Mouse (Mus musculus) embryo, embryonic 11 days (tissue): ENCODE measurements around the gene Fgfr2.

Source experiments
- DNase-seq: peaks from one replicate; pipeline ENCODE4 v3.0.0-alpha.2; 2015

Fgfr2 gene

GRCm38 (mm10) chr7:132344606-132345005 lies 778.5 kb downstream of the Fgfr2 start:
- DNase-seq, result no peak

DNA sequence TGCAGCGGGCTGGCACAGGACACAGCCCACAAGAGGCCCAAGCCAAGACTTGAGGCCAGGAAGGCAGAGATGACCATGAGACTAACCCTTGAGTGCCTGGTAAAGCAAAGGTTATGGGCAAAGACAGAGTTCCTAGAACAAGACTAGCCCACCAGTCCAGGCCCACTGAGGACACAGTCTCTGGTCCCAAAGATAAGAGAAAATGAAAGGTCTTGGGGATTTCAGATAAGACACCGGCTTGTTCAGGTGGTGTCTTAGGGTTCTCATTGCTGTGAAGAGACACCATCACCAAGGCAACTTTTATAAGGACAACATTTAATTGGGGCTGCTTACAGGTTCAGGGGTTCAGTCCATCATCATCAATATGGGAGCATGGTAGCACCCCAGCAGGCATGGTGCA lies 779.2 kb downstream of the Fgfr2 start:
- no peak for DNase-seq

DNA sequence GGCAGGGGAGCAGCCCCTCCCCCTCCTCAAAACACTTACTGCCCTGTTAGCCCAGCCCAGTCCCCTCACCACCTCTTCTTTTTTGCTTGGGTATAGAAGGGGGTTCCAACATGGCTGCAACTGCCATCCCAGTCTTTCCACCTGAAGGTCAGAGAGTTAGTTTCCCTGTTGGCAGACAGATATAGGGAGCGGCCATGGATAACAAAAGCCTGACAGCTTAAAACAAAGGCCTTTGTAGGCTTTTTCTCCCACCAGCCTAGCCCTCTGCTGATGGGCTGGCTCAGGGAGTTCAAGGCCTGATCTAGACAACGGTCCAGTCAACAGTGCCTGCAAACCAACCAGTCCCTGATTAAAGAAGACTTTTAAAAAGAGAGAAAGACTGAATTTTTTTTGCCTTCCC lies 780.0 kb downstream of the Fgfr2 start:
- no peak for DNase-seq

GRCm38 (mm10) chr7:132339041-132339839 lies 783.9 kb downstream of the Fgfr2 start:
- DNase-seq, result no peak

DNA sequence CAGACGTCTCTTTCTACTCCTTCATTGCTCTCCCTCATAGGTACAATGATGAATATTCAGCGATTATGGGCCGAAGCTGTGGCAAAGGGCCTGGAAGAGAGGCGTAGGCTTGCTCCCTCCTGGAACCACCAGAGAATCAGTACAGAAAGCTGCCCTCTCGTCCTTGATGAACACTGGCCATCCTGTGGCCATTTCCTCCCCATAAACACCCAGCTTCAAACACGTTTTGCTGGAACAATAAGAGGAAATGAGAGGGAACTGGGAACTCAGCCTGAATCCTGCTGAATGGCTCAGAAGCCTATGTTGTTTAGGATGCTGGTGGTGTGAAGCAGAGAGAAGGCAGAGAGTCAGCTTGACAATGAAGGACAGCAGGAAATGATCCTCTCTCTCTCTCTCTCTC lies 784.8 kb downstream of the Fgfr2 start:
- no peak for DNase-seq

GRCm38 (mm10) chr7:132337268-132337917 lies 785.8 kb downstream of the Fgfr2 start:
- no peak for DNase-seq

- DNase-seq, result no peak
Measured at GRCm38 (mm10) chr7:132336781-132337180, 786.4 kb downstream of the Fgfr2 start.

DNA sequence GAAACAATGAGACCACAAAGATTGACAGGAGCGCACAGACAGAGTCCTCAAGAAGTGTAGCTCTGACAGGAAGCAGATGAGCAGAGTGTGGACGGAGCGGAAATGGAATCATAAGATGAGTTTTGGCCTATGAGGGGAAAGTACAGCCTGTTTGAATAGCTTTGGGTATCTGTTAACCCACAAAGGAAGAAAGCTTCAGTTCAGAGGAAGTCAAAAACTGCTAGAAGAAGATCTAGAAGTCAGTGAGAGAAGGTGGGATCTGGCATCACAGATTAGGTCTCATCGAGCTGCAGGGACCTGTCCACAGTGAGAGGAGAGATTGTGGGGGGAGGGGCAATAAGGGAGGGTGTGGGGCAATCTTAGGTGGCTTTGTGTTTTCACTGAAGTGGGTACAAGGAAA lies 787.8 kb downstream of the Fgfr2 start:
- no peak for DNase-seq

DNA sequence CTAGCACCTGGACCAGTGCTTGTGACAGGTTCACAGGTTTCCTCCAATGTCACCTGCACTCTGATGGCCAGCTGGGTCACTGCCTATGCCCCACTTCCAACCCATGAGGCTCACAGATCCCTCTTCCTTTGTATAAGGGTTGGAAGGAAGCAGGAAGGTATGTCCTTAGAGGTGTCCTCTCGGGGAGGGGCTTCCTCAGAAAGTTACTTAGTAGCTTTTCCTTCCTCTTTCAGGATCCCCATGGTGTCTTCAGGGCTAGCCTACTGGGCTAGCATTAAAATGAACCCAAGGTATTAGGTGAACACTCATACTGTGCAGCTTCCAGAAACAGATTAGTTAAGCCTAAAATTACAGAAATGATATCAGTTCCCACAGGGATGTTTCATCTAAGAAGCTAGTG lies 790.1 kb downstream of the Fgfr2 start:
- DNase-seq, result no peak

DNA sequence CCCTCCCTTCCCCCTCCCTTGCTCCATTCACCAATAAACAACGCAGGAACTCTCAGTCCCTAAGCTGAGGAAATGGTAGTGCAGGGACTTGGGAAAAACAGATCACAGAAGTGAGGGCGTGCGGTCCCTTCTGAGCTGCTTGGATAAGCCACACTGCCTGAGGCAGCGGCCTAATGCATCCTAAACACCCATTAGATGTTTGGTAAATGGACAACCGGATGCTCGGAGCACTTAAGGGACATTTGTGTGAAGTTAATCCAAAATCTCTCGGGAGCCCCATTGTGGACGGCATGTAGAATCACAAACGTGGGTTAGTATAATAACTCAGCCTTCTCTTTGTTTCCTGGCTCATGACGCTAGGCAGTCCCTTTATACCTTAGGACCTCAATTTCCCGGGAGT lies 791.0 kb downstream of the Fgfr2 start:
- DNase-seq, result no peak

DNA sequence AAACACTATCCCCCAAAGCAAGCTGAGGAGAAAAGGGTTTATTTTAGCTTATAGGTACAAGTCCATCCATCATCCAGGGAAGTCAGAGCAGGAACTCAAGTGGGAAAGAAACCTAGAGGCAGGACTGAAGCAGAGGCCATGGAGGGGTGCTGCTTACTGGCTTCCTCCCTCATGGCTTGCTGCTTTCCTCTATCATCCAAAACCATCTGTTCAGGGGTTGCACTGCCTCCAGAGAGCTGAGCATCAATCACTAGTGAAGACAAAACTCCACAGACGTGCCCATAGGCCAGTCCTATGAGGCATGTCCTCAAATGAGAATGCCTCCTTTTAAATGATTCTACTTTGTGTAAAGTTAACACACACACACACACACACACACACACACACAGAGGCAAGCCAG lies 793.0 kb downstream of the Fgfr2 start:
- no peak for DNase-seq

DNA sequence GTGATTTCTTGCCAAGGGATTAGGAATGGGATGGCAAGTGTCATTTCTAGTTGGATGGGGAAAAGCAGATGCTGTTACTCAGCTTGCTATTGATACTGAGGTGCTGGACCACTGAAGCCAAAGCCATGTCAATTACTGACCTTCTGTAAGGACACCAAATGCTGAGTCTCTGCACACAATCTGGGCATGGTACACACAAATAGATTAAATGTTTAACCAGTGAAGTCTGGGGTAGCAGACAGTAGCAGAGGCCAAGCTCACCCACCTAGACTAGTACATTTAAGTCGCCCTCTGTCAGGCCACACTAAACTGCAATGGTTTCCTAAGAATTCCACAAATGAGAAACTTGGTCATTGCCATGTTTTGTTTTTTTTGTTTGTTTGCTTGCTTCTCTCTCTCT lies 794.5 kb downstream of the Fgfr2 start:
- no peak for DNase-seq

- no peak for DNase-seq
Measured at GRCm38 (mm10) chr7:132325549-132326331, 797.4 kb downstream of the Fgfr2 start.

DNA sequence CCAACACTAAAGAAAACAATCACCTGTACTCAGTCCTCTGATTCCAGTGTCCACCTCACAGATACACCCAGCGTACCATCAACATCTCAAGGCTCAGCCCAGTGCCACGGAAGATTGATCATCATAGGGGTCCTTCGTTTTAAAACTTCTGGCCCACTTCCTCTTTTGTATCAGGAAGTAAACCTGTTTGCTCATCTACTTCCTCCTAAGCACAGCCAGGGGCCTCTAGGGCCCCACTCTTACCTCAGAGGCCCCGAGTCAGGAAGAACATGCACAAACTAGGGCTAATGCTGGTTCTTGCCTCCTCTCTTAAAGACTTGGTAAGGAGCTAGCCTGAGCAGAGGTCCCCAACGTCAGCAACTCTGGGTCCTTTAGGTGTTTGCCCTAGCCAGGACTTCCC lies 799.7 kb downstream of the Fgfr2 start:
- DNase-seq, result no peak

GRCm38 (mm10) chr7:132321392-132321958 lies 801.7 kb downstream of the Fgfr2 start:
- DNase-seq, result no peak

DNA sequence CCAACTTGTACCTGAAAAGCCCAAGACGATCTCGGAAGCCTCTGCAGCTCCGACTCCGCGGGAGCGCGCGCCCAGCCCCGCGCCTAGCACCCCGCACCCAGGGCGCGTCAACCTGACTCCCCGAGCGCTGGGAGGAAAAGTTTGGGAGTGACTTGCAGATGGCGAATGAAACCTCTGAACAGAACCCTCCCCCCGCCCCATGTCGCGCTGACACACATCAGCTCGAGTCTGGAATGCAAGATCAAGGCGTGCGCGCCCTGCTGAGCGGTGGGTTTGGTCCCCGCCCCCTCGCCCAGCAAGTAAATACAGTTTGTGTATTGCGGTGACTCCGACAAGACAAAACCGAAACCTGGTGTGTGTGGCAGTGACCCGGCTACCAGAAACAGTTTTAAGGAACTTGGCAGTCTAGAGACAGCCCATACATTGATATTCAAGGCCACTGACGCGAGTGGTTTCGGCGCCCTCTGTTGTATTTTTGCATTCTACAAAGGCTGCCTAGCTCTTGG lies 806.1 kb downstream of the Fgfr2 start, which contains the start of gene Chst15:
Chst15 (minus strand) TSS at position 193 of the 506 bp plus-strand sequence.
- peak; percentile 87 for DNase-seq

DNA sequence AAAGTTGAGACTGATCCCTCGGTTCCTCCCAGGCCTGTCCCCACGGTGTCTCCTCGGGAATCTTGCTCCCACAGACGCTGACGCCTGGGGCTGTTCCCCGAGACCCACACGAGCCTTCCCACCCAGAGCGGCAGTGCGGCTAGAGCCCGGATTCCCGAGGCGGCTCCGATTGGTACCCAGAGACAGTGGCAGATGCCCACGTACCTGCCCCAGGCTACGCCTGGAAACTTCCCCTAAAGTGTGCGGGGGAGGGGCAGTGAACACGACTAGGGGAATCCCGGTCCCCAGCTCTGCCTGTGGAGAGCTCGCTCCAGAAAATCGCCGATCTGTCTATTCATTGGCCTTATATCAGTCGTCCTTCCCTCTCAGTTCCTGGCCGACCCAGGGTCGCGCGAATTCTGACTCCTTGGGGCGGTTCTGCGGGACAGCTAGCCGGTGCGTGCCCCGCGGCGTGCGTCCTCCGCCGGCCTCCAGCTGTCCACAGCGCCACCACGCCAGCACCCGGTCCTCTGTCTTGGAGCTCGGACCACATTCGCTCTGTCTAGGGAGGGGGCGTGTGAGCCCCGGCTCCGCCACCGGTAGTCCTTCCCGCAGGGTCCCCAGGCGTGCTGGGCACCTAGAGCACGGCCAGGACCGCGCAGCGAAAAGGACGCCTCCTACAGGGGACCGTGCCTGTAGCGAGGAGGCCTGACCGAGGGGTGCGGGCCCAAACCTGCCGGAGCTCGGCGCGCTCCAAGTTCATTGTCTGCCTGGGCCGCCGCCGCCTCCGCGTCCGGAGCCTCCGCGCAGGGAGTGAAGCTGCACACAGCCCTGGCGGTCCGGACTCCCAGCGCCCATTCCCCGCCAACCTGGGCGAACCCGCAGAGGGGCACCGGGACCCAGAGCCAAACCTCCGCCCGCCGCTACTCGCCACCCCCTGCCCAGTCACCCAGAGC lies 806.8 kb downstream of the Fgfr2 start:
- peak; percentile 80 for DNase-seq

DNA sequence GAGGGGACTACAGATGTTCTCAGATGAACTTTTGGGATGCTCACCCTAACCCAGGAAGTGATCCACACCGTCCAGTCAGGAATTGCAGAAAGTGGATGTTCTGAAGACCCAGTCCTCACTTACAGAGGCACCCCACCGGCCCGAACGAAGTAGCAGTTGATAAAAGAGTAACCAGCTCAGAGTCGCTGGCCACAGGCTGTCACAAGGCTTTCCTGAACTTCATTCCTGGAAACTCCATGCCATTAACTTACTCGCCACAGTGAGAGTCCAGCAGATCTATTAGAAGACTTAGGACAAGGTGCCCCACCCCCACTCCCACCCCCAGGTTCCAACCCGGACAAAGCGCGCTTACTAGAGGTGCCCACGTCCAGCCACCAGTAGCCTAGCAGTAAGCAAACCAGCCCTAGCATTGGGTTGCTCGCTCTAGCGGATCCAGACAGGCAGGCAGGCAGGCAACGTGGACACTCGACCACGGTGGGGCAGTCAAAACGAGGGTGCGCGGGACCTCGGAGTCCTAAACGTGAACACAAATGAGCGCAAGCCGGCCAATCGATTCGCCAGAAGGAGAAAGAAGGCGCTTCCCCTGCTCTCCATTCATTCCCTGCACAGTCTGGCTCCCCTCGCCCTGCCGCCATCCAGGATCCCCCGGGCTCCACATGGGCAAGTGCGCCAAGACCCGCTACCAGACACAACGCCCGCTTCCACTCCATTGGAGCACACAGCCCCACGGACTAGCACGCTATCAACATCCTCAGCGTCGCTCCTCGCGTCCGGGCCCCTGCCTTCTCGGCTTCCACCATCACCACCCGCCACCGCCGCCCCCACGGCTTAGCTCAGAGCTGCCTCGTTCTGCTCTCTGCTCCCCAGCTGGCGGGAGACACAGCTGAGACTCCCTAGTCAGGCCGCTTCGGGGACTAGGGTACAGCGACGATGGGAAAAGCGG lies 807.7 kb downstream of the Fgfr2 start:
- peak; percentile 94 for DNase-seq

GRCm38 (mm10) chr7:132312396-132312795 lies 810.8 kb downstream of the Fgfr2 start:
- no peak for DNase-seq

DNA sequence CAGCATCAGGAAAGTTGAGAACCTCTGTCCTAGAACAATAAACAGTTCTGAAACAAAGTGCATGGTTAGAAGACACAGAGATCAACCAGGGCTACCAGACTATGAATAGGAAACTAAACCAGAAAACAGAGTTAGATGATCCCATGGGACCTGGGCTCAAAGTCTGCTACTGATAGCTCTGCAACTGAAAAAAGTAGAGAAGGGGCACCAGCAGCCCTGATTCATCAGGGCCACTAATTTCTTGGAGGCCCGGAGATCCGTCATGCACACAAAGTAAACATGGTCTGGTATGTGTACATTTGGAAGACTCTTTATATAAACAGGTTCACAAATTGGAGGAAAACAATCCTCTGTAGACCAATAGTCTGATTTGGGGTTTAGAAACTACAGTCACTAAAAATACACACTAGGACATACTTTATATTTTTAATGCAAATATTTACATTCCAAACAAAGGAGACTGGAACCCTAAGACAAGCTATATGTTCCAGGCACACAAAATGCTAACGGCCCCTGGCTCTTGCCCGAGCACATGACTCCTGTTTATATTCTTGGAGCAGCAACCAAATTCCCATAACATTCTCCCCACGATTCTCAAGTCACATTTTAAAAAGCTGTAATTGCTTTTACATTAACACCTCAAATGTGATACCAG lies 814.5 kb downstream of the Fgfr2 start:
- DNase-seq, result no peak
